ENCODE assay signal across 7 mouse cellular contexts in genomic region chr1:177408690-177409089, GRCm38 (mm10). TPM values are rescaled to one million over a fixed set of nuclear protein-coding genes. Genes with fewer than 3 reads are reported as not detected.
DNase-seq lines count a peak whose midpoint lies in the region; ATAC-seq and TF ChIP-seq lines count a peak whose summit lies in the region.

No protein-coding gene starts in this region.

- 90% methylated on average over 3 of the region's 3 CpGs for WGBS in forebrain, embryonic 15.5 days

- peaks cover 30% of the 10 kb centered on the region for H3K4me1 ChIP-seq in forebrain, embryonic 15.5 days

- H3K9ac ChIP-seq in forebrain, embryonic 15.5 days (replicated peaks) = no peak overlapping the region

- H3K4me3 ChIP-seq in left cerebral cortex, adult 2 months = no peak overlapping the region
- no peak overlapping the region for H3K4me3 ChIP-seq in forebrain, embryonic 15.5 days

- no peaks in the 10 kb centered on the region for H3K9me3 ChIP-seq in forebrain, embryonic 15.5 days

- no peak for DNase-seq in left cerebral cortex, adult 2 months (ENCODE audit: extremely low spot score in 1 of 2, low spot score in 2 of 2)
- no peak for DNase-seq in left cerebral cortex, postnatal 14 days (ENCODE audit: low spot score in 2 of 2)
- DNase-seq in T-cell, adult 2 months (ENCODE audit: low spot score) = peak; percentile 44
- peak; percentile 14 for DNase-seq in fibroblast of lung, adult 2 months (ENCODE audit: low read depth)
- peak; percentile 88 for DNase-seq in lung, postnatal 36 days
- peak; percentile 77 for DNase-seq in thymus, postnatal 4 days

- no peaks in the 10 kb centered on the region for H3K27me3 ChIP-seq in forebrain, embryonic 15.5 days

- TF ChIP-seq CTCF in left cerebral cortex, adult 2 months (IDR thresholded peaks at IDR 0.05) = peak; percentile 45

- ATAC-seq in forebrain, embryonic 15.5 days (replicated peaks) = no peak

- intact Hi-C loops in left cerebral cortex, adult 2 months (cut with DNase I) = no loop called here
- intact Hi-C loops in left cerebral cortex, postnatal 14 days (cut with DNase I) = no loop called here

- no peaks in the 10 kb centered on the region for H3K36me3 ChIP-seq in forebrain, embryonic 15.5 days

- H3K4me2 ChIP-seq in forebrain, embryonic 15.5 days (replicated peaks) = no peak overlapping the region

- no peak overlapping the region for H3K27ac ChIP-seq in left cerebral cortex, adult 2 months
- no peak overlapping the region for H3K27ac ChIP-seq in forebrain, embryonic 15.5 days (replicated peaks)

RNA-seq across cellular contexts. Expression of gene Zbtb18, which starts 33.5 kb away (rescaled TPM):
- total RNA-seq in left cerebral cortex, adult 2 months (2021) = 100 to 1,000 TPM; 351 to 386 TPM
- 100 to 1,000 TPM; 397 to 428 TPM for total RNA-seq in left cerebral cortex, postnatal 14 days (2021)
- polyA plus RNA-seq in forebrain, embryonic 15.5 days (2015; fragmentation: Nextera tagmentation; extraction: Ambion mirVana) = 136 and 150 TPM in 2 replicates

Comparison
In these comparisons a context has a peak if more than half of its experiments do, and no peak if none do; other contexts are left out.
1. DNase-seq: peak in T-cell, adult 2 months (single experiment), fibroblast of lung, adult 2 months (single experiment), lung, postnatal 36 days (single experiment) and thymus, postnatal 4 days (single experiment); none in left cerebral cortex, adult 2 months (0 of 2) and left cerebral cortex, postnatal 14 days (0 of 2).